Mouse (Mus musculus): ENCODE data around the gene Sri.

DNA sequence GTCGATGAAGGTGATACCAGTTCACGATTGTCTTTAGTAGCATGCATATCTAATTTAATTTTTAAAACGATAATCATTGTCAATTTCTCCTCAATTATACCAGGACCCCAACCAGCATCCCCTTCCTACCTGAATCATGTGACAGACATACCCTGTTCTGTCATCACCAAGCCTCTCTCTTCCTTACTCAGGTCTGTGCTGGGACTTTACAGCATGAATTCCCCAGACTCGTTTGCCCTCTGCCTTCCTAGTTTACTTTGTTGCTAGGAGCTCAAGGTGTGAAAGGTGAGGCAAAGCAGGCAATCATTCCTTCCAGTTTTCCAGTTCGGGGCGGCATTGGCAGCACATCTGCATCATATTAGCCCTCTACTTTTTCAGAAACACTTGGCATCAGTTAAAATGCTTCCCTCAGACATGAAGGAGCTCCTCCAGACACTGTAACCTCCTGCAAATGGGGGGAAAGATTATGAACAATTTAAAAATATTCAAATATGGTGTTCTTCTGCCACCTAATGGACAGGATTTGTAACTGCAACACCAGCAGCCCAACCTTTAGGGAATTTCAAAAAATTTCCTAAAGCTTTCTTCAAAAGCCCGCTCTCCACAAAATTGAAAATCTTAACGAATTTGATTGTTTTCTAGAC, 49.4 kb upstream of the Sri start:
- TF ChIP-seq CTCF (IDR thresholded peaks at IDR 0.05; ENCODE audit: insufficient read depth, low read length) (no peak), POLR2A (IDR thresholded peaks at IDR 0.05; ENCODE audit: borderline replicate concordance, extremely low read depth, low read depth, low read length) (no peak)
